Mouse (Mus musculus) kidney, adult 2 months (tissue): ENCODE results near the gene Gbp2b.

ENCODE experiments used
- CTCF ChIP-seq: fragments of 200-500 bp; conservative IDR thresholded peaks from 2 replicates; pipeline ENCODE4 v1.5.1; 2011; ENCODE audit warnings: low read depth, mild to moderate bottlenecking, control low read depth, low read length, moderate library complexity, mixed read lengths; ENCODE audit not compliant: insufficient read depth, insufficient read length
- POLR2A ChIP-seq: fragments of 200-500 bp; IDR thresholded peaks from one replicate; pipeline ENCODE4 v1.6.1; 2011; ENCODE audit warnings: low read depth, low read length, control low read depth

- TF ChIP-seq POLR2A, result no peak
- TF ChIP-seq CTCF, result no peak
Observed at GRCm38 (mm10) chr3:142578342-142578741, 16.3 kb upstream of the Gbp2b start.
